Mouse (Mus musculus): ENCODE measurements around the gene Ly6g6d. TPM values are rescaled to one million over a fixed set of nuclear protein-coding genes. Genes with fewer than 3 reads are reported as not detected.
A peak's percentile ranks its signal among the peaks of the same experiment; 100 is the strongest.

Ly6g6d gene
- polyA plus RNA-seq, 1 experiment from 2014 or later = 4.3 TPM

GRCm38 (mm10) chr17:35068213-35068914 lies 9.5 kb downstream of the Ly6g6d start:
- no peak overlapping the region for H3K4me3 ChIP-seq (ENCODE audit: low read length)
- ATAC-seq (ENCODE audit: low FRiP score, low TSS enrichment) = no peak
- H3K27me3 ChIP-seq (ENCODE audit: control insufficient read depth, insufficient read depth, low read length) = no peaks in the 10 kb centered on the region; the same call in 1 of the 2 replicates
- H3K9me3 ChIP-seq (ENCODE audit: control insufficient read depth, low read length) = no peaks in the 10 kb centered on the region
- H3K27ac ChIP-seq (ENCODE audit: low read depth, low read length) = no peak overlapping the region
- H3K4me2 ChIP-seq (replicated peaks; ENCODE audit: low read depth, low read length) = no peak overlapping the region
- H3K4me1 ChIP-seq (ENCODE audit: control insufficient read depth, insufficient read depth, low read length) = peaks cover 20% of the 10 kb centered on the region
- WGBS = 83% methylated on average over 17 of the region's 17 CpGs
- H3K9ac ChIP-seq (ENCODE audit: low read depth, low read length) = no peak overlapping the region
- peaks cover under 1% of the 10 kb centered on the region; the same call in 1 of the 2 replicates for H3K36me3 ChIP-seq (ENCODE audit: control insufficient read depth, insufficient read depth, low read length)

- Histone ChIP-seq H3K36me3 (ENCODE audit: control insufficient read depth, insufficient read depth, low read length) (peaks cover 23% of the 10 kb centered on the region), H3K4me3 (ENCODE audit: low read length) (peak within 1 kb of the TSS; percentile 35), H3K4me1 (ENCODE audit: control insufficient read depth, insufficient read depth, low read length) (peaks cover 24% of the 10 kb centered on the region), H3K9me3 (ENCODE audit: control insufficient read depth, low read length) (no peaks in the 10 kb centered on the region), H3K27ac (ENCODE audit: low read depth, low read length) (0 out of 2 replicates have a peak within 1 kb of the TSS, but pooled peaks have one; percentile 15), H3K4me2 (replicated peaks; ENCODE audit: low read depth, low read length) (peak within 1 kb of the TSS; percentile 71), H3K27me3 (ENCODE audit: control insufficient read depth, insufficient read depth, low read length) (no peaks in the 10 kb centered on the region; the same call in 1 of the 2 replicates), H3K9ac (ENCODE audit: low read depth, low read length) (peak within 1 kb of the TSS; percentile 50; the same call in 1 of the 2 replicates)
- ATAC-seq (ENCODE audit: low FRiP score, low TSS enrichment) = no peak
- WGBS = 50% methylated on average over 10 of the region's 10 CpGs
Measured at GRCm38 (mm10) chr17:35066084-35066483, 11.8 kb downstream of the Ly6g6d start, which contains the start of gene Mpig6b. Gene Mpig6b (minus strand): TSS chr17:35066184.

GRCm38 (mm10) chr17:35064951-35065947 lies 12.6 kb downstream of the Ly6g6d start, which contains the start of gene Ly6g6c:
Gene Ly6g6c (plus strand): TSS chr17:35065388.
- H3K27me3 ChIP-seq (ENCODE audit: control insufficient read depth, insufficient read depth, low read length) = no peaks in the 10 kb centered on the region; the same call in 1 of the 2 replicates
- H3K36me3 ChIP-seq (ENCODE audit: control insufficient read depth, insufficient read depth, low read length) = peaks cover 31% of the 10 kb centered on the region
- 1% methylated on average over 48 of the region's 48 CpGs for WGBS
- H3K4me2 ChIP-seq (replicated peaks; ENCODE audit: low read depth, low read length) = peak within 1 kb of the TSS; percentile 71
- H3K27ac ChIP-seq (ENCODE audit: low read depth, low read length) = peak within 1 kb of the TSS; percentile 15; the same call in 1 of the 2 replicates
- ATAC-seq (ENCODE audit: low FRiP score, low TSS enrichment) = peak; percentile 61
- no peaks in the 10 kb centered on the region for H3K9me3 ChIP-seq (ENCODE audit: control insufficient read depth, low read length)
- peaks cover 32% of the 10 kb centered on the region for H3K4me1 ChIP-seq (ENCODE audit: control insufficient read depth, insufficient read depth, low read length)
- peak within 1 kb of the TSS; percentile 35 for H3K4me3 ChIP-seq (ENCODE audit: low read length)
- peak within 1 kb of the TSS; percentile 50; the same call in 1 of the 2 replicates for H3K9ac ChIP-seq (ENCODE audit: low read depth, low read length)

GRCm38 (mm10) chr17:35064378-35064877 lies 13.4 kb downstream of the Ly6g6d start:
- no peaks in the 10 kb centered on the region; the same call in 1 of the 2 replicates for H3K27me3 ChIP-seq (ENCODE audit: control insufficient read depth, insufficient read depth, low read length)
- no peak for ATAC-seq (ENCODE audit: low FRiP score, low TSS enrichment)
- no peaks in the 10 kb centered on the region for H3K9me3 ChIP-seq (ENCODE audit: control insufficient read depth, low read length)
- H3K4me3 ChIP-seq (ENCODE audit: low read length) = peak overlapping the region; percentile 35
- H3K27ac ChIP-seq (ENCODE audit: low read depth, low read length) = peak overlapping the region; percentile 15; the same call in 1 of the 2 replicates
- 33% methylated on average over 10 of the region's 10 CpGs for WGBS
- no peak overlapping the region; the same call in 1 of the 2 replicates for H3K9ac ChIP-seq (ENCODE audit: low read depth, low read length)
- H3K4me1 ChIP-seq (ENCODE audit: control insufficient read depth, insufficient read depth, low read length) = peaks cover 35% of the 10 kb centered on the region
- peaks cover 32% of the 10 kb centered on the region for H3K36me3 ChIP-seq (ENCODE audit: control insufficient read depth, insufficient read depth, low read length)
- peak overlapping the region; percentile 71 for H3K4me2 ChIP-seq (replicated peaks; ENCODE audit: low read depth, low read length)

GRCm38 (mm10) chr17:35063466-35063865 lies 14.4 kb downstream of the Ly6g6d start:
- Histone ChIP-seq H3K4me3 (ENCODE audit: low read length) (no peak overlapping the region), H3K27ac (ENCODE audit: low read depth, low read length) (no peak overlapping the region), H3K9me3 (ENCODE audit: control insufficient read depth, low read length) (no peaks in the 10 kb centered on the region), H3K4me1 (ENCODE audit: control insufficient read depth, insufficient read depth, low read length) (peaks cover 37% of the 10 kb centered on the region), H3K4me2 (replicated peaks; ENCODE audit: low read depth, low read length) (no peak overlapping the region), H3K36me3 (ENCODE audit: control insufficient read depth, insufficient read depth, low read length) (peaks cover 32% of the 10 kb centered on the region), H3K9ac (ENCODE audit: low read depth, low read length) (no peak overlapping the region), H3K27me3 (ENCODE audit: control insufficient read depth, insufficient read depth, low read length) (no peaks in the 10 kb centered on the region; the same call in 1 of the 2 replicates)
- 78% methylated on average over 3 of the region's 3 CpGs for WGBS
- no peak for ATAC-seq (ENCODE audit: low FRiP score, low TSS enrichment)

- peaks cover 39% of the 10 kb centered on the region for H3K4me1 ChIP-seq (ENCODE audit: control insufficient read depth, insufficient read depth, low read length)
- no peak overlapping the region for H3K27ac ChIP-seq (ENCODE audit: low read depth, low read length)
- no peaks in the 10 kb centered on the region; the same call in 1 of the 2 replicates for H3K27me3 ChIP-seq (ENCODE audit: control insufficient read depth, insufficient read depth, low read length)
- H3K9me3 ChIP-seq (ENCODE audit: control insufficient read depth, low read length) = no peaks in the 10 kb centered on the region
- ATAC-seq (ENCODE audit: low FRiP score, low TSS enrichment) = no peak
- H3K4me2 ChIP-seq (replicated peaks; ENCODE audit: low read depth, low read length) = no peak overlapping the region
- WGBS = 72% methylated on average over 8 of the region's 8 CpGs
- no peak overlapping the region for H3K9ac ChIP-seq (ENCODE audit: low read depth, low read length)
- H3K4me3 ChIP-seq (ENCODE audit: low read length) = peak overlapping the region; percentile 2; the same call in 1 of the 2 replicates
- H3K36me3 ChIP-seq (ENCODE audit: control insufficient read depth, insufficient read depth, low read length) = peaks cover 49% of the 10 kb centered on the region
Measured at GRCm38 (mm10) chr17:35061299-35061698, 16.6 kb downstream of the Ly6g6d start.

GRCm38 (mm10) chr17:35060737-35061297 lies 17.0 kb downstream of the Ly6g6d start:
- 0 out of 2 replicates have a peak overlapping the region, but pooled peaks have one; percentile 90 for H3K9ac ChIP-seq (ENCODE audit: low read depth, low read length)
- no peaks in the 10 kb centered on the region for H3K27me3 ChIP-seq (ENCODE audit: control insufficient read depth, insufficient read depth, low read length)
- H3K27ac ChIP-seq (ENCODE audit: low read depth, low read length) = no peak overlapping the region
- H3K36me3 ChIP-seq (ENCODE audit: control insufficient read depth, insufficient read depth, low read length) = peaks cover 54% of the 10 kb centered on the region
- peak overlapping the region; percentile 88 for H3K4me2 ChIP-seq (replicated peaks; ENCODE audit: low read depth, low read length)
- H3K4me3 ChIP-seq (ENCODE audit: low read length) = peak overlapping the region; percentile 85; the same call in 1 of the 2 replicates
- WGBS = 51% methylated on average over 22 of the region's 22 CpGs
- H3K9me3 ChIP-seq (ENCODE audit: control insufficient read depth, low read length) = no peaks in the 10 kb centered on the region
- peaks cover 38% of the 10 kb centered on the region for H3K4me1 ChIP-seq (ENCODE audit: control insufficient read depth, insufficient read depth, low read length)
- ATAC-seq (ENCODE audit: low FRiP score, low TSS enrichment) = no peak

- H3K27ac ChIP-seq (ENCODE audit: low read depth, low read length) = peak overlapping the region; percentile 5; the same call in 1 of the 2 replicates
- H3K36me3 ChIP-seq (ENCODE audit: control insufficient read depth, insufficient read depth, low read length) = peaks cover 60% of the 10 kb centered on the region
- 32% methylated on average over 14 of the region's 14 CpGs for WGBS
Measured at GRCm38 (mm10) chr17:35060071-35060470, 17.8 kb downstream of the Ly6g6d start.

More at GRCm38 (mm10) chr17:35060071-35060470, 17.8 kb downstream of the Ly6g6d start:
- Histone ChIP-seq H3K9me3 (ENCODE audit: control insufficient read depth, low read length) (no peaks in the 10 kb centered on the region), H3K4me3 (ENCODE audit: low read length) (peak overlapping the region; percentile 85), H3K4me1 (ENCODE audit: control insufficient read depth, insufficient read depth, low read length) (peaks cover 31% of the 10 kb centered on the region), H3K9ac (ENCODE audit: low read depth, low read length) (peak overlapping the region; percentile 90), H3K4me2 (replicated peaks; ENCODE audit: low read depth, low read length) (peak overlapping the region; percentile 88), H3K27me3 (ENCODE audit: control insufficient read depth, insufficient read depth, low read length) (no peaks in the 10 kb centered on the region)
- no peak for ATAC-seq (ENCODE audit: low FRiP score, low TSS enrichment)
